Mouse (Mus musculus) brain, embryonic 14.5 days (tissue): ENCODE measurements around the gene Tex22.

ENCODE experiments used
- CTCF ChIP-seq: fragments of 200-500 bp; IDR thresholded peaks from 2 replicates; pipeline ENCODE4 v1.5.1; 2012; ENCODE audit warnings: inconsistent platforms, mild to moderate bottlenecking, moderate library complexity, borderline replicate concordance; ENCODE audit not compliant: insufficient read depth, insufficient read length; ENCODE audit errors: extremely low read depth
- POLR2A ChIP-seq: fragments of 200-500 bp; IDR thresholded peaks from 2 replicates; pipeline ENCODE4 v1.6.1; 2012; ENCODE audit warnings: mild to moderate bottlenecking, inconsistent platforms, borderline replicate concordance; ENCODE audit not compliant: poor library complexity, insufficient read depth, insufficient read length, severe bottlenecking; ENCODE audit errors: extremely low read depth

- TF ChIP-seq CTCF (no peak), POLR2A (no peak)
Measured at GRCm38 (mm10) chr12:113133861-113134403, 59.6 kb downstream of the Tex22 start.
